Mouse (Mus musculus) myocyte (in vitro differentiated cells): ENCODE measurements at regions not wholly inside any gene's neighbourhood (a gene's known extent, or its start where the extent isn't known, plus 50 kb on each side); places are given as distances from the start of the nearest gene placed in this dataset.

Experiments
- MAX ChIP-seq: IDR thresholded peaks from one replicate; pipeline ENCODE4 v1.6.1; 2011; ENCODE audit warnings: low read depth, mild to moderate bottlenecking, control low read depth
- POLR2A ChIP-seq: IDR thresholded peaks from one replicate; pipeline ENCODE4 v1.6.1; 2011; ENCODE audit warnings: low read depth, mild to moderate bottlenecking, control low read depth, moderate library complexity; ENCODE audit not compliant: insufficient read length
- POLR2AphosphoS2 ChIP-seq: IDR thresholded peaks from one replicate; pipeline ENCODE4 v1.6.1; 2011; ENCODE audit warnings: low read depth, control low read depth; ENCODE audit not compliant: insufficient read length
- USF1 ChIP-seq: IDR thresholded peaks from one replicate; pipeline ENCODE4 v1.6.1; 2011; ENCODE audit warnings: low read depth, mild to moderate bottlenecking, control low read depth, moderate library complexity

DNA sequence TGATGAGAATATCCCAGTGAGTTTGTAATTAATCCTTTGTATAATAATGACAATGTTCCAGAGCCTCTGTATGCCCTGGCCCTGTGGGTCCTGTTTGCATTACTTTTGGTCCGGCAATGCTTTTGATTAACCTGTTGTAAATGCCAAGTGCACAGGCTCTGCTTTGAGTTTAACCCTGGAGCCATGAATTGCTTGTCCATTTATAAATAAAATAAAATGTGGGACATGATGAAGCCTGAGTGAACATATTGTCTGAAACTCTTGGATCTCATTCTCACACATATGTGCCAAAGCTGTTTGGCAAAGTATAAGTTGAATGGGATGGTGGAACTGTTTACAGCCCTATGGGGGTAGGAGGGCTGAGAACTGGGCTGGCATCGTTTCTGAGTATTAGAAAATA lies 280.5 kb downstream of the Aldoart1 start:
- TF ChIP-seq USF1 (no peak), POLR2A (no peak), POLR2AphosphoS2 (no peak), MAX (no peak)
